Mouse (Mus musculus): Measurements from ENCODE around the gene Rwdd2b.

GRCm38 (mm10) chr16:87427516-87427915 lies 12.9 kb downstream of the Rwdd2b start:
- TF ChIP-seq EP300 (IDR thresholded peaks at IDR 0.05; ENCODE audit: low read depth) (no peak), CTCF (IDR thresholded peaks at IDR 0.05; ENCODE audit: low read depth) (no peak)

Data from heart, postnatal 0 days (tissue).